Mouse (Mus musculus): ENCODE measurements around the gene Gm4763. TPM values are rescaled to one million over a fixed set of nuclear protein-coding genes. Genes with fewer than 3 reads are reported as not detected.
"Not testable (repeated sequence)": the region's sequence is repeated elsewhere in the genome, so short reads cannot be mapped to it uniquely, and the experiment has no call there.

Gm4763 gene
- polyA plus RNA-seq (2015; fragmentation: Nextera tagmentation; extraction: Ambion mirVana) = not detected in 2 replicates

DNA sequence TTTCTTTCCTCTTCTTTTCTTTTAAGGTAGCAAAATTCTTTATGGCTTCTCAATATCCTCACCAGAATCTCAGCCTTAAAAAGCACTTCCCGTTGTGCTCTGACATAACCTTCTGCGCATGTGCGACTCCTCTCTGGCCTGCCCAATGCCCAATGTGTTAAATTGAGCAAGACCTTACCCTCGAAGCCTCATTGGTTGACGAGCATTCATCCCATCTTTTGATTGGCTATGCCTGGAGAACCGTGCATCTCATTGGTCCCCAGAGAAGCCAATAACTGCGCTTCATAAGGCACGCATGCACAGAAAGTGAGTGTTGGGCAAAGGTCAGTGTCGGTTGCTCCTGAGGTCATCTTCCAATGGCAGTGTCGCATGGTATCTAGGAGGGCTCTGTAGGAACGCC lies at the start of gene Gm4763:
Gm4763 (minus strand) TSS at position 101 of the 400 bp plus-strand sequence.
- H3K27me3 ChIP-seq (replicated peaks); ATAC-seq (ENCODE audit: extremely low read depth, insufficient number of reproducible peaks, low FRiP score, low TSS enrichment); H3K4me1 ChIP-seq; H3K36me3 ChIP-seq; H3K27ac ChIP-seq (replicated peaks); H3K9me3 ChIP-seq; H3K4me3 ChIP-seq; H3K9ac ChIP-seq; H3K4me2 ChIP-seq: not testable (repeated sequence)
- WGBS = 82% methylated on average over 11 of the region's 11 CpGs

DNA sequence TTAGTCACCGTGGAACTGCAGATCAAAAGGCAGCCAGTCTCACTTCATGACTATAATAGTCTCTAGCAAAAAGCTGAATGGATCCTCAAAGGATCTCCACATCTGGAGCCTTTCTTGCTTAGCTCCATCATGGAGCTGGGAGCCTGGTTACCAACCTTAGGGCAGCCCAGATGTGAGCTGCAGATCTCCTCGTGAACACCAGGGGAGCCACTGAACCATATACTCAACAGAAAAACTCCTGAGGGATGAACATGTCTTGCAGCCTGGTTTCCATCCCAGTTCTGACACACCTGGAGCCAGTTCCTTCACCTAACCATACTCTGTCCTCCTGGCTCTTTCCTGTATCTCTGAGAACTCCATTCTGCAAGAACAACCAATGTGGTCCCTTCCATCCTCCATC lies 49.4 kb upstream of the Gm4763 start:
- H3K4me1 ChIP-seq = no peaks in the 10 kb centered on the region
- no peaks in the 10 kb centered on the region for H3K27me3 ChIP-seq (replicated peaks)
- H3K27ac ChIP-seq (replicated peaks) = no peak overlapping the region
- no peak overlapping the region for H3K4me2 ChIP-seq
- no peaks in the 10 kb centered on the region for H3K36me3 ChIP-seq
- H3K4me3 ChIP-seq = no peak overlapping the region
- ATAC-seq (ENCODE audit: extremely low read depth, insufficient number of reproducible peaks, low FRiP score, low TSS enrichment) = no peak
- WGBS = 57% methylated on average over 2 of the region's 2 CpGs
- no peak overlapping the region for H3K9ac ChIP-seq
- H3K9me3 ChIP-seq = no peaks in the 10 kb centered on the region

GRCm38 (mm10) chr7:24773942-24774535 lies 47.3 kb upstream of the Gm4763 start:
- no peak for ATAC-seq (ENCODE audit: extremely low read depth, insufficient number of reproducible peaks, low FRiP score, low TSS enrichment)
- no peak overlapping the region for H3K4me3 ChIP-seq
- 30% methylated on average over 3 of the region's 3 CpGs for WGBS

GRCm38 (mm10) chr7:24771361-24771760 lies 44.7 kb upstream of the Gm4763 start:
- H3K4me2 ChIP-seq = no peak overlapping the region
- no peak overlapping the region for H3K4me3 ChIP-seq
- no peaks in the 10 kb centered on the region for H3K36me3 ChIP-seq
- ATAC-seq (ENCODE audit: extremely low read depth, insufficient number of reproducible peaks, low FRiP score, low TSS enrichment) = no peak
- no peak overlapping the region for H3K9ac ChIP-seq
- H3K4me1 ChIP-seq = no peaks in the 10 kb centered on the region
- H3K27ac ChIP-seq (replicated peaks) = no peak overlapping the region
- no peaks in the 10 kb centered on the region; the same call in 1 of the 2 replicates for H3K9me3 ChIP-seq
- H3K27me3 ChIP-seq (replicated peaks) = no peaks in the 10 kb centered on the region

More at GRCm38 (mm10) chr7:24773942-24774535, 47.3 kb upstream of the Gm4763 start:
- Histone ChIP-seq H3K36me3 (no peaks in the 10 kb centered on the region), H3K27me3 (replicated peaks) (no peaks in the 10 kb centered on the region), H3K9ac (no peak overlapping the region), H3K9me3 (no peaks in the 10 kb centered on the region; the same call in 1 of the 2 replicates), H3K4me2 (no peak overlapping the region), H3K4me1 (no peaks in the 10 kb centered on the region), H3K27ac (replicated peaks) (no peak overlapping the region)

GRCm38 (mm10) chr7:24762574-24762973 lies 35.9 kb upstream of the Gm4763 start:
- Histone ChIP-seq H3K4me2 (no peak overlapping the region), H3K9ac (no peak overlapping the region), H3K4me3 (no peak overlapping the region), H3K9me3 (no peaks in the 10 kb centered on the region), H3K27ac (replicated peaks) (no peak overlapping the region), H3K4me1 (no peaks in the 10 kb centered on the region), H3K36me3 (no peaks in the 10 kb centered on the region), H3K27me3 (replicated peaks) (0 out of 2 replicates have a peak, but pooled peaks cover 10% of the 10 kb centered on the region)
- ATAC-seq (ENCODE audit: extremely low read depth, insufficient number of reproducible peaks, low FRiP score, low TSS enrichment) = no peak
- WGBS = 77% methylated on average over 8 of the region's 8 CpGs

DNA sequence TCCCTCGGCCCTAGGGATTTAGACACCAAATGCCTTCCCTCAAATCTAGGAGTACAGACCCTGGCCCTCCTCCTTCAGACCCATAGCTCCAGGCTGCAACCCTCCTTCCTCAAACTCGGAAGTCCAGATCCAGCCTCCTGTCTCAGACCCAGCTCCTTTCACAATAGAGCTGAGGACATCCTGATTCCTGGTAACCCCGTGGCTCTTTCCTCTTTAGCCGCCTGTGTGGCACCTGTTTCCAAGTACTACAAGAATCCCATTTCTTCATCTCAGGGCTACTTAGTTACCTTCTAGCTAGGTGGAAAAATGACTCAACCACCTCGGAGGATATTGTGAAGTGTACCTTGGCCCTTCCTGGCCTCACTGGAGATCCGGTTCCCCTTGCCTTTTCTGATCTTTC lies 34.5 kb upstream of the Gm4763 start:
- no peak overlapping the region for H3K4me3 ChIP-seq
- no peak overlapping the region for H3K27ac ChIP-seq (replicated peaks)
- H3K4me2 ChIP-seq = no peak overlapping the region
- no peak overlapping the region for H3K9ac ChIP-seq
- WGBS = 67% methylated on average over 6 of the region's 6 CpGs
- no peaks in the 10 kb centered on the region for H3K4me1 ChIP-seq
- no peaks in the 10 kb centered on the region for H3K9me3 ChIP-seq
- 0 out of 2 replicates have a peak, but pooled peaks cover 10% of the 10 kb centered on the region for H3K27me3 ChIP-seq (replicated peaks)
- no peak for ATAC-seq (ENCODE audit: extremely low read depth, insufficient number of reproducible peaks, low FRiP score, low TSS enrichment)
- no peaks in the 10 kb centered on the region for H3K36me3 ChIP-seq

GRCm38 (mm10) chr7:24760211-24760610 lies 33.5 kb upstream of the Gm4763 start, which contains the start of gene Cd177:
TSS of gene Cd177 (minus strand) at chr7:24760311.
- no peak within 1 kb of the TSS for H3K4me2 ChIP-seq
- H3K4me1 ChIP-seq = no peaks in the 10 kb centered on the region
- no peak for ATAC-seq (ENCODE audit: extremely low read depth, insufficient number of reproducible peaks, low FRiP score, low TSS enrichment)
- 0 out of 2 replicates have a peak, but pooled peaks cover 10% of the 10 kb centered on the region for H3K27me3 ChIP-seq (replicated peaks)
- 59% methylated on average over 6 of the region's 6 CpGs for WGBS
- no peak within 1 kb of the TSS for H3K27ac ChIP-seq (replicated peaks)
- no peak within 1 kb of the TSS for H3K9ac ChIP-seq
- no peaks in the 10 kb centered on the region for H3K36me3 ChIP-seq
- no peaks in the 10 kb centered on the region for H3K9me3 ChIP-seq
- H3K4me3 ChIP-seq = no peak within 1 kb of the TSS

DNA sequence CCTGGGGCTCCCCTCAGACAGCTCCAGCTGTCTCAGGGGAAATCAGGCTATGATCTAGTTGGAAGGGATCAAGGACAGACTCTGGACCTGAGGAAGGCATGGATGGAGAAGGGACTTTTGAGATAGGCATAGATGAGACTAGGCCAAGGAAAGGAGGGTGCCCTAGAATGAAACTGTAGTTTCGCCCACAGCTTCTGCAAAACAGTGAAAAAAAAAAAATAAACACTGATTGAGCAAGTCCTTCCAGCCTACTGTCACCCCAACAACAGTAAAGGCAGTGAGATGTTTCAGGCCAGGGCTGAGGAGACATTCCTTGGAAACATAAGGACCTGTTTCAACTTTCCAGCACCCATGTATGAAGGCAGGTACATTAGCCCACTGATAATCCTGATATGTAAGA lies 31.8 kb upstream of the Gm4763 start:
- Histone ChIP-seq H3K9me3 (no peaks in the 10 kb centered on the region), H3K36me3 (no peaks in the 10 kb centered on the region), H3K27ac (replicated peaks) (no peak overlapping the region), H3K4me2 (no peak overlapping the region), H3K9ac (no peak overlapping the region), H3K4me3 (no peak overlapping the region), H3K27me3 (replicated peaks) (peaks cover 14% of the 10 kb centered on the region; the same call in 1 of the 2 replicates), H3K4me1 (no peaks in the 10 kb centered on the region)
- 54% methylated on average over 1 of the region's 1 CpGs for WGBS
- no peak for ATAC-seq (ENCODE audit: extremely low read depth, insufficient number of reproducible peaks, low FRiP score, low TSS enrichment)

DNA sequence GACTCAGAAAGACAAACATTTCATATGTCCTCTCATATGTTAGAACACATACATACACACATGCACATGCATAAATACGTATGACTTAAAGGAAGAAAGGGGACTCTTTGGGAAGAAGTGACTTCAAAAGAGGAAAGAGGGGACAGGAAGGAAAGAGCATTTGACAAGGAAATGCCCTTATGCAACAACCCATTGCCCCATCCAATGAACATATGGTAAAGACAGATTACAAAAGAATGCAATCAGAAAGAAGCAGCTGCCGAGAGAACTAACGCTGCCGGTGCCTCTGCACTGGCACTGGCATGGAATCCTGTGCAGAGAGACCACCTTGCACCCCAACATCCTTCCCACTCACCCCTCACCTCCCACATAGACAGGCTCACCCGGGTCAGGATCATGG lies 26.8 kb upstream of the Gm4763 start:
- 0 out of 2 replicates have a peak, but pooled peaks cover 4% of the 10 kb centered on the region for H3K4me1 ChIP-seq
- H3K9ac ChIP-seq = no peak overlapping the region
- no peak overlapping the region for H3K4me3 ChIP-seq
- no peak overlapping the region for H3K27ac ChIP-seq (replicated peaks)
- no peaks in the 10 kb centered on the region for H3K36me3 ChIP-seq
- H3K4me2 ChIP-seq = no peak overlapping the region
- H3K9me3 ChIP-seq = no peaks in the 10 kb centered on the region
- H3K27me3 ChIP-seq (replicated peaks) = peaks cover 10% of the 10 kb centered on the region; the same call in 1 of the 2 replicates
- no peak for ATAC-seq (ENCODE audit: extremely low read depth, insufficient number of reproducible peaks, low FRiP score, low TSS enrichment)
- 62% methylated on average over 5 of the region's 5 CpGs for WGBS

GRCm38 (mm10) chr7:24751610-24752009 lies 24.9 kb upstream of the Gm4763 start:
- Histone ChIP-seq H3K27ac (replicated peaks) (no peak overlapping the region), H3K4me1 (0 out of 2 replicates have a peak, but pooled peaks cover 4% of the 10 kb centered on the region), H3K9ac (no peak overlapping the region), H3K9me3 (no peaks in the 10 kb centered on the region), H3K4me3 (no peak overlapping the region), H3K4me2 (no peak overlapping the region), H3K27me3 (replicated peaks) (peaks cover 10% of the 10 kb centered on the region; the same call in 1 of the 2 replicates), H3K36me3 (no peaks in the 10 kb centered on the region)
- no peak for ATAC-seq (ENCODE audit: extremely low read depth, insufficient number of reproducible peaks, low FRiP score, low TSS enrichment)
- 72% methylated on average over 2 of the region's 2 CpGs for WGBS

GRCm38 (mm10) chr7:24750695-24751094 lies 24.0 kb upstream of the Gm4763 start:
- Histone ChIP-seq H3K36me3 (no peaks in the 10 kb centered on the region), H3K4me2 (no peak overlapping the region), H3K27ac (replicated peaks) (no peak overlapping the region), H3K4me1 (0 out of 2 replicates have a peak, but pooled peaks cover 4% of the 10 kb centered on the region), H3K9me3 (no peaks in the 10 kb centered on the region), H3K9ac (no peak overlapping the region), H3K4me3 (no peak overlapping the region), H3K27me3 (replicated peaks) (peaks cover 10% of the 10 kb centered on the region; the same call in 1 of the 2 replicates)
- WGBS = 21% methylated on average over 4 of the region's 4 CpGs
- ATAC-seq (ENCODE audit: extremely low read depth, insufficient number of reproducible peaks, low FRiP score, low TSS enrichment) = no peak

Measured in heart, embryonic 13.5 days (tissue).